Mouse (Mus musculus) cerebellum, postnatal 36 days (tissue): ENCODE measurements around the gene Kcns1.
"Not testable (repeated sequence)": the region's sequence is repeated elsewhere in the genome, so short reads cannot be mapped to it uniquely, and the experiment has no call there.

Source experiments
- DNase-seq, 2 experiments: peaks; one replicate each; pipeline ENCODE4 v3.0.0; 2021 to 2022; ENCODE audit warnings: mixed read lengths in 2 of 2

Gene Kcns1

DNA sequence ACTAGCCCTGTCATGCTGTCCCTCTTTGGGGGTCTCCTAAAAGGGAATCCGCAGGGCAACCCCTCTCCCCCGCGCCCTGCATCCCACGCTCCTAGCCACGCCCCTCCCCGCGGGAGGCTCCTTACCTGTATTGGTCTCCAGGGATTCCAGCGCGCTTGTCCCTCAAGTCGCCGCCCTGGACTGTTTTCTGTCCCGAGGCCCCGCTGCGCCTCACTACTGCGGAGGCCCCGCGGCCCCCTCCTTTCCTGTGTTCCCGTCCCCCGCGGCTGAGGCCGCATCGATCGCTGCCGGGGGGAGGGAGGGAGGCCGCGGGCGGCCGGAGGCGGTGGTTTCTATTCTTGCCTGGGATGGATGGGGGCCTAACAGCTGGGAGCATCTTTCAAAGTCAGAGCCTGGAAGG lies at the start of gene Kcns1:
Kcns1 (minus strand) TSS at position 212 of the 400 bp plus-strand sequence.
- no peak for DNase-seq

DNA sequence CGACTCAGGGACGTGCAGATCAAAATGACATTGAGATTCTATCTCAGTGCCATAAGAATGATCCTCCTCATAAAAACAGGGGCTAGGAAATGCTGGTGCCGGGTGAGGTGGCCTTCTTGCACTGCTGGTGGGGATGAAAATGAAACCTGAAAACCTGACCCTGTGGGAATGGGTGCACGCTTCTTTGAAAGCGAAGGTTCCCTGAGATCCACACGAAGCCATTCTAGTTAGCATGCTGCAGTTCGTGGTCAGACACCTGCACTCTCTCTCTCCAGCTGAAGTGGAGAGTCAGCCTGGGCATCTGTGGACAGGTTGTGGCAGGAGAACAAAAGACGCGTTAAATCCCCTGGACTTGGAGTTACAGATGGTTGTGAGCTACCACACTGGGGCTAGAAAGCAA lies 48.4 kb upstream of the Kcns1 start:
- no peak for DNase-seq

DNA sequence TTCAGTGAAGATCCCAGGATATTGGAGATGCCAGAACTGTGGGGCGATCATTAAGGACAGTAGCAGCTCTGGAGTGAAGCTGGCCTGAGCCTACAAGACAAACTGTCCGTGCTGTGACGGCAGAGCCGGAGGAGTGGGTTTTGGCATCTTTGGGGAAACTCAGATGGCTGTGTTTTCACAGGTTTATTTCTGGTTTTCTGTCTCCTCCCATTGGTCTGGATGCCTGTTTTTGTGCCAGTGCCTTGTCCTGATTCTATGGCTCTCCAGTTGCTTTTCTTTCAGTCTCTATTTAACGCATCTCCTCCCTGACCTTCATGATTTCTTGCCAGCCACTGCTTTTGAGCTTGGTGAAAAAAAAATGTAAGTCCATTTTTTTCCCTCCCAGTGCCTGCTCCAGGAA lies 41.8 kb upstream of the Kcns1 start:
- no peak for DNase-seq

DNA sequence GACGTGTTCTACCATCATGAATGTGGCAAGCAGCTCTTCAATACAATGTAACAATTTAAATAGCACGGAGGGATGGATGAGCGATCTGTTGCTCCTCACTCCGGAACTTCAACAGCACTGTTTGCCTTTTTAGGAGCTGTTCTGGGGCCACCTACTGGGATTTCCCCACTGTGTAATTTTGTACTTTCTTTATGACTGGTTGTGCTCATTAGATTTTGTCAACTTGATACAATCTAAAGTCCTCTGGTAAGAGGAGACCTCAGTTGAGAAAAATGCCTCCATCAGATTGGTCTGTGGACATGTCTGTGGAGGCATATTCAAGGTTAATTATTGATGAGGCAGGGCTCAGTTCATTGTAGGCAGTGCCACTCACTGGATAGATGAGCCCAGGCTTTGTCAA lies 40.0 kb upstream of the Kcns1 start:
- DNase-seq, result no peak

DNA sequence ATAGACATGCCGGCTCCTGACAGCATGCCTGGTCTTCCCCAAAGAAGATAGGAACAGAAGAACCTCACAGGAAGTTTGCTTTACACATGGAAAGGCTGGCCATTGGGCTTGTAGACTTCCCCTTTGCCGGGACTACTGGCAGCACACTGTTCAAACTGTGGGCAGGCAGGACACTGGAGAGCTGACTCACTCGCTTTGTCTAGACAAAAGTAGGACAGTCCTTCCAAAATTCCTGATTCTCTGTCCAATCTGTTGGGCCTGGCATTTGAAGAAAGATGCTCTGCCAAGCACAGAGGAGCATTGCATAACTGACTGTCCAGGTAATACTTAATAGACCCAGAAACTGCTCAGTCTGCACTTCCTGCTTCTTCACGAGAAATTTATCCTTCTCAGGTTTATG lies 35.8 kb upstream of the Kcns1 start:
- peak; percentile 65 to 78 for DNase-seq

DNA sequence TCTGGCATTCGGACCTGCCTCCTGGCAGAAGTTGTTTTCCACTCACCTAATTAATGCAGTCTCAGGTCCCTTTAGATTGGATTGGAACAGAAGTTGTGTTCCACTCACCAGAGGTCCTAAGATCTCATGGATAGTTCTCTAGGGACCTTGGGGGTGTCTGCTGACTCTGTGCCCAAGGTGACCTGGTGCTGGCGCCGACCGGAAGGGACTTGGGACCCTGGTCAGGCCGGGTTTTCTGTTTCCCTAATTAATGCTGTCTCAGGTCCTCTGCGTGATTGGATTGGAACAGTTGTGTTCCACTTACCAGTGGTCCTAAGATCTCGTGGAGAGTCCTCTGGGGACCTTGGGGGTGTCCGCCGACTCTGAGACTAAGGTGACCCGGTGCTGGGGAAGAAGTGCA lies 35.1 kb upstream of the Kcns1 start:
- not testable (repeated sequence) for DNase-seq

DNA sequence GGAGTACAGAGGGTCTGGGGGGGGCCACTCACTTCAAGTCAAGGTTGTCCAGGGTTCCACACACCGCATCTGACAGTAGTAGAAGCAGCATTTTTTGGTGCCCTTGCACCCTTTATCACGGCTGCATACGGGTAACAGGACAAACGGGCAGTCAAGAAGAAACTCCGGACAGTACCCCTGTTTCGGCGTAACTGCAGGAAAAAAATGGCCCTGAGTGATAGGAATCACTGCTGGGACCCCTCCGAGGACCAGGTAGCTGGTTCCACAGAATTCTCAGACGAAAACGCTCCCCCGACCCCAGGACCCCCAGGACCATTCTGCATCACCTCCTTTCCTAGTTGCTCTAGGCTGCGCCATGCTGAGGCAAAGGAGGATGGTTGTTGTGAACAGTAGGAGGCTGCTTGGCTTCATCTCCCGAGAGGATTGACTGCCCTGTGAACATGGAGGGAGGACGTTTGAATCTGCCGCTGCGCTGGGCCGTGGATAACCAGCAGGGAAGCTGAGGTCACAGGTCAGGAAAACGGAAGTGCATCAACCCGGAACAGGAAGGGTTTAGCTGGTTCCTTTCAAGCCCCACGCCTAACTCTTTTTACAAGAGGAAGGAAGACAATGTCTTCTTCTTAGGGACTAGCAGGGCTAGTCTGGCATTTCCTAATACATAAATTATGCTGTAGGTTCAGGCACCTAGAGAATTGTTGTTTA lies 28.9 kb upstream of the Kcns1 start, which contains the start of gene Wfdc15a:
Wfdc15a (minus strand) TSS at position 505 of the 702 bp plus-strand sequence.
- no peak for DNase-seq

DNA sequence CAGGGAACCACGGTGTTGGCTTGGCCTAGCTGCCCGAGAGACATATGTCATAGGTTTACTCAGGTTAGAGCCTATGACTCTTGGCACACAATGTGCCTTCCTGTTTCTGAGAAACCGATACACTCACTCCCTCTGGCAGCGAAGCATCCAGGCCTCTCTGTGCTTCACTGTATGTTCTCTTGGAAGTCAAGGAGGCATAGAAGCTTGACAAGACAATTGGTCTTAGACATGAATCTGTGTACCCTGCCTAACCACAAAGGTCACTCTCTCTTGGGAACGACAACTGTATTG lies 25.7 kb upstream of the Kcns1 start:
- DNase-seq, result no peak

DNA sequence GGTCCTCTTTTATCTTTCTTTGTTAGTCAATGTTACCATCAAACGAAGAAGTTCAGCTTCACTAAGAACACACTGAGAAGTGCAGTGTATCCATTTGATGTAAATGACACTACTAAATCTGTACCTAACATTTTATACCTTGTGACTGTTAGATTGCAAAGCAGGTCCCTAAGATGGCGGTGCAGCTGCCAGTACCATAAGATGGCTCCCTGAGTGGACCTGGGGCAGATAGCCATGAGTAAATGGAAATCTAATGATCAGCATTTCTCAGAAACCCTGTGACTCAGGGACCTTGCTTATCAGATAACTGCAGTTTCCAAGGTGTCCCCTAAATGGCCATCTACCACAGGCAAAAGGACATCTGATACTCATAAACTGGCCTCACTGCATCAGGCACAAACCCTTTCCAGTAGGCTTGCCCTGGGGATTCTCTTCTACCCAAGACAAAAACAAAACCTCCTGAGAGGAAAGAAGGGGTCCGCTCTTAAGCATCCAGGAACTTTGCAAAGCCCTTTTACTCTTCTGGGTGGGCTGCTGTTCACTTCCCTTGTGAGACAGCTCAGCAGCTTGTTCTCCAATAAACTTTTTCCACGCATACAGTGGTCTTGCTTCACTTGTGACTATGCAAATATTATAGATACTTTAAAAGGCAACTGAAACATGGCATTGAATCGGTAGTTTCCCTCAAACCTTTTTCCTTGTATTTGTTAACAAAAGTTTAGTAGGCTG lies 25.2 kb upstream of the Kcns1 start:
- no peak for DNase-seq

DNA sequence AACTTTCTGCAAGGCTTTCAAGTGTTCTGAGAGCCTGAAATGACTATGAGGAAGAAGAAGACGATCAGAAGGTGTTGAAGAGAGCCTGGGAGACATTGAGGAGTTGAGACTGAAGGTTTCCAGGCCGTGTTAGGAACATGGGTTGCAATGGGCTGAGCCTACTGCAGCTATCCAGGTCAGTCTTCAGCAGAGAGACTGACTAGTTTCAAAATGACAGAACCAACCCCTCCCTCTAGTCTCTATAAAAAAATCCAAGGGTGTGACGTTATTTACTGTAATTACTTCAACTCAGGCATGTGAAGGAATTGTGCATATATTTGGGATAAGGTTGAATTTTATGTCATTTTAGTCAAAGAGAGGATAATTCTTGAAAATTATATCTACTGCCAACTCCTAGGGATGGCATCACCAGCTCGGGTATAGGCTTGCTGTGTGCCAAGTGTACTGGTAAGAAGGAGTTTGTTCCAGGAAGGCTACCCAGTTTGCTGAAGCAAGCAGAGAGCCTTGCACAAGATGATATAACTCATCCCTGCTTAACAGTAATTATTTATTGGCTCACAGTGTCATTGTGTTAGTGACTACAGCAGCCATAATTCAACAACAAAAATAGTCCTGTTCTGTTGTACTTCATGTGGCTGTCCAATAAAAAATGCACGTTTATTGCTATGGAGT lies 24.2 kb upstream of the Kcns1 start:
- DNase-seq, result no peak

DNA sequence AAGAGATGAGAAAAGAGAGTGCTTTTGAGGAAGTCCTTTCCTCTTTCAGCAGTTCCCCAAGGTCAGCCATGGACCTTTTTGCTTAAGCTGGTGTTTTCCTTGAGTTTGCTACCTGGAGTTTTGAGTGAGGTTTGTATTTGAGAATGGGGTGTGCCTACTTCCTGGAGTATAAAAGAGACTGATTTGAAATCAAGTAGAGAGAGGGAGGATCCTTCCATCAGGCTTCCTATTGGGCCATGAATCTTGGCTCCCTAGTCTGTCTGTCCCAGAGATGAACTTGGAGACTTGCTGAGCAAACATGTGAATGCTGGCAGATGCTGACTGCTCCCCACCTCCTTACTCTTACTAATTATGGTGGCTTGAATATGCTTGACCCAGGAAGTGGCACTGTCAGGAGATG lies 21.4 kb upstream of the Kcns1 start:
- no peak for DNase-seq

DNA sequence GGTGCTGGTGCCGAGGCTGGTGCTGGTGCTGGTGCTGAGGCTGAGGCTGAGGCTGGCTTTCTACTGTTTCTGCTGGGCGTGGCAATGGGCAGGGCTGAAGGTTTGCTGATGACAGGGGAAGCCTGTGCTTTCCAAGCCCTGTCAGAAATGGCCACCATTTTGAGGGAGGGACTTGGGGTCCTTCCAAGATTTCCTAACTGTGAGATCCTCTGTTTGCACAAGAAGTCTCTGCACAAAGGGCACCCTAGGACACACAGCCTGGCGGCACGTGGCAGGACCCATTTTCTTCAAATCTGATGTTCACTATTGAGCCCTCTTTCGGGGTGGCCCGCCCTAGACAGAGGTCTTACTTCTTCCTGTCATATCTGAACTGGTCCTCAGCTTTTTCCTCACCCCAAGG lies 19.7 kb upstream of the Kcns1 start, which contains the start of gene Wfdc12:
Wfdc12 (minus strand) TSS at position 33 of the 400 bp plus-strand sequence.
- DNase-seq, result no peak

DNA sequence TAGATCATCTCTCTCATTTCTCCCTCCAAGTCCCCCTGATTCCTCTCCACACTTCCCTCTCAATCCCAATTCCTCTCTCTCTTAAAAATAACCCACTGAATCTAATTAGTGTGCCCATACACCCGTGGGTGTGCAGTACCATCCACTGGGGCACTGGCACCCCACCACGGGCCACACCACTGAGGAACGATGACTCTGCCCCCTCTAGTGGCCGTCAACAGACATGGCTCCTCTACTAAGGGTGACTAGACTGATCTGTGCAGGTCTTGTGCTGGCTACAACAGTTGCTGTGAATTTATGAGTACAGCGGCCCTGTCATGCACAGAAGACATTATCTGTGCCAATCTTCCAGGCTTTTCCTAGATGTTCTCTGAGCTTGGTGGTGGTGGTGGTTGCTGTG lies 17.8 kb upstream of the Kcns1 start:
- DNase-seq, result no peak

DNA sequence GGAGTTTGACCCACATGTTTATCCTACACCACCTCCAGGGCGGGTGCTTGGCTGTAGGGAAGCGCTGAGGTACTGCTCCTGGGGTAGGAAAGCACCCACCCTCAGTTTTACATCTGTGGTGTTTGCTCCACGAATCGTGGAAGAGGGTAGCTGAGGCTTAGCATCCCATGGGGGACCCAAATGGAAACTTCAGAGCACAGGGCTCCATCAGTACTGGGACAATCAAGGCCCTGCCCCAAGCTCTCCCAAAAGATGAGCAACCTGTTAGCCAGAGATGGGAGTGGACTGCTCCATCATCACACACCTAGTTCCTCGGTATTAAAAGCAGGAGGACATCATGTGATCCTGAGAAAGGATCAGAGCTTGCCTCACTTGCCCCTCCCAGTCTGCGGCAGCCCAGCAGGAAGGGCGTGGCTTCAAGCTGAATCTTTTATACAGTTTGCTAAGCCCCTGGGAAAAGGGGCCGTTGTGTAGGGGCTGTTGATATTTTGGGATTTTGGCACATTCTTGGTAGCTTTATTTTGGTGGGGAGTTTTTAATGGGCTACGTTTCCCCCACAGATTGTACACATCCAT lies 13.3 kb upstream of the Kcns1 start:
- DNase-seq, result no peak

DNA sequence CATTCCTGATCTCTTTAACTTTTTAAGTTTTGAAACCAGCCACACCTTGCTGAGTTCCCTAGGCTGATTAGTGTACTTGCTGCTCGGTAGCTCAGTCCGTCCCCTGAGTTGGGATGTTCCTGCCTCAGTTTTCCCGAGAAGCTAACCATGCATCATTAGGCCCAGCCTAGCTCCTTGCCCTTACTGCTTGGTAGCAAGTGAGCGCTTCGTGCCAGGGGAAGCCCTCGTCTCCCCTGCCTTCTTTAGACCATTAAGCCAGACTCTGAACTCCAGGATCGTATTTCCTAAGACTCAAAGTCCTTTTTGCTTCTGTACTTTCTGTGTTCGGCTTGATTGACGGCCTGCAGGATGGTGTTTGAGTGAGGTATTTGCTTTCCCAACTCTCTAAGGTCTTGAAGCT lies 12.4 kb upstream of the Kcns1 start:
- DNase-seq, result no peak

DNA sequence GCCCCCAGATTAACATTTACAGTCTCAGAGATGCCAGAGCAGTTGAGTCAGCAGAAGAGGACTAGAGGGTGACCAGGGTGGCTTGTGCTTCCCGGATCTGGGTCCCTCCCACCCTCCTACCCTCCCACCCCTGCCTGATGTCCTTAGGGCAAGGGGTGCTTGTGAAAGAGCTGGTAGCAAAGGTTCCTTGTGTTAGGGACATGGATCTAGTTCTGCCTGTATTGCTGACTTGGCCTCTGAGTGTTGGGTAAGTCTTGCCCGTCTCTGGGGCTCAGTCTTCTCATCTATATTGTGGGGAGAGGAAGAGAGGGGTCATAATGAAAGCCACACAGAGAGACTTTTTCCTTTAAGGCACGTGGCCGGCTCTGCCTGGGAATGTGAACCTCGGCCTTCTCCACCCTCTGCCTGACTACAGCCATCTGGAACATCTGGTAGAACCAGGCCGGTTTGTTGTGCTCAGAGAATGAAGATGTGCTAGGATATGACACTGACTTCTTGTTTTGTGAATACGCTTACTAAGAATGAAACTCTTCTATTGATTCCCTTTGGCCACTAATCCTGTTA lies 11.9 kb upstream of the Kcns1 start, which contains the start of gene Wfdc5:
Wfdc5 (minus strand) TSS at position 51 of the 564 bp plus-strand sequence.
- no peak for DNase-seq

DNA sequence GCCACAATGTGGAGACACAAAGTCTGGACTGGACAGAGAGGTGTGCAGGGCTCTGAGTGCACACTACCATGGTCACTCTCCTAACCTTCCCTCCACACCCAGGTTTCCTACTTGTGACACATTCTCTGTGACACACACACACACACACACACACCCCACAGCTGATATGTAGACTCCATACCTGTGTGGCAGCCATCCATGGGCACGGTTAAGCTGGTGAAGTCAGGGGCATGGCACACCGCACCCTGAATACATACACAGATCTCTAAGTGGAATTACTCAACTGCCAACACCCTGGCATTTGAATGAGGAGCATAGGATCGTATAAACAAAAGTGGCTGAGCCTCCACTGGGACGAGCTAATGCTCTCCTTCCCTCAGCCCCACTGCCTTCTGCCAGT lies 9.9 kb upstream of the Kcns1 start:
- DNase-seq, result no peak

DNA sequence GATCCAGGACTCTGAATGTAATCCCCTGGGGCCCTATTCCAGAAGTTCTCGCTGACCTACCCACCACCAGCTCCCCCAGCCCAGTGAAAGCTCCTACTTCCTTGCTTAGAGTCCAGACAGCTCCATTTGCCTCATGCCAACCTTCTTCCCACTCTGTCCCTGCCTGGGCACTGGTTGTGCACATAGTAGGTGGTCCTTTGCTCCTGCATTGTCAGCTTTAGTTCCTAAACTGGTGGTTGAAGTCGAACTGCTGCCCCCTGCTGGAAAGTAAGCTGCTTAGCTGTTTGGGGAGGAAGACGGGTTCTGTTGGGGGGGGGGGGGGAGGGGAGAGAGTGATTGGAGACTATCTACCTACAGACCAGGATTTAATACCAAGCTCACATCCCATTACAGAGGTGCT lies 9.2 kb upstream of the Kcns1 start:
- peak; percentile 19 to 22 for DNase-seq

DNA sequence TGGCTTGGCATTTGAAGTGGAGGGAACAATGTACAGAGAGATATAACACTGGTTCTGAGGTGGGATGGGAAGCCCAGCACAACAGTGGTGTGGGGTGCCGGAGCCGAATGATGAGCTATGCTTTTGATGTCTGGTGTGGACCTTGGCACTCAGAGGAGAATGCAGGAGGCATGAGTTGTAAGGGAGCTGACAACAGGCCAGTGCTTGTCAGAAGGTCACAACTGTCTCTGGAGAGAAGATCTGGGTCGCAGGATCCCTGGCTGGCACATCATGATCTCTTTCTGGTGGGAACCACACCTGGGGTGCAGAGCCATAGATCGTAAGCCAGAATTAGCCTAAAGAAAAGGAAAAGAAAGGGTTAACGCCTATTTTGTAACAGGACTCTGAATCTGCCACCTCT lies 6.9 kb upstream of the Kcns1 start:
- no peak for DNase-seq

DNA sequence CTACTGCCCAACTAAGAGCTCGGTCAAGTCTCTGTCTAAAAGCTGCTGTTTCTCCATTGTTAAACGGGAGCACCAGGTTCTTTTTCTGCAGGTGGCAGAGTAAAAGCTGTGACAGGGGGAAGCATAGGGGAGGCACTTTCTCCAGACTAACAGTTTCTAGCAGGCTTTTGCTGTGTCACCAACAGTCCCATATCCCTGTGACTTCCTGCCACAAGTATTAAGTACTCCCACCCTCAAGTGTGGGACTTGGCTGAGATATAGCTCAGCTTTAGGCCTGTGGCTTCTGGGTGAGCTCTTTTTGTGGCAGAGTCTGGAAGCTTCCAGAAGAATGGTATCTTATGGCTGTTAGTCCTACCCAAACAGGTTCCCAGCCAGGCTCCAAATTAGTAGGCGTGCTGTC lies 4.9 kb upstream of the Kcns1 start:
- no peak for DNase-seq

DNA sequence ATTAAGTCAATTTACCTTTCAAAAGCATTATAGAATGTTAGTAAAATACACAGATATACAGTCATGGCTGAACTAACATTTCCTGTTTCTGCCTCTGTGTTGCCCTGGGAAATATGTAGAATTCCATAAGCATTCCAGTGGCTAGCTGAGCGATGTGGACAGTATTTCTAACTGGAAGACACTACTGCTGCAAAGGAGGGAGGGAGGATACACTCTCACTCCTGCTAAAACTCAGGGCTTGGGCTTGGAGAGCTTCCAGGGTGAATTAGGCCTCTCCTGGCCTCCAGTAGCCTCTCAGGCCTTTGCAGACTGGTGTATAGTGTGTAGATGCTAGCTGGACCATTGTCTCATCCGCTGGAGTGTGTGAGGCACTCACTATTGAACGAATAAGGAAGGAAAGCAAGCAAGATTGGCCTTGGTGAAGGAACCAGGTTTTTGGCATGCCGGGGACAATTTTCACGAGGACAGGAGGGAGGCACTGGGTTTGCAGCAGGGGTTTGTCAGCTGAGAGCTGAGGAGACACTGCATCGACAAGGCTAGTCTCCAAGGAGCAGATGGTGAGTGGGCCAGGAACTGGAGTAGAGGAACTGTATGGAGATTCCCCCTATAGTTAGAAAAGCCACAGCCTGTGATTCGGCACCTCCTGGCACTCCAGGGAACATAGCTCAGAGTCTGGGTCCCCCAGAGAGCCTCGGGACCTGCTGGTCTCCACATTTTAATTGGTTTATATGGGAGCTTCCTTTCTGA lies 3.9 kb upstream of the Kcns1 start:
- peak; percentile 18 to 22 for DNase-seq

DNA sequence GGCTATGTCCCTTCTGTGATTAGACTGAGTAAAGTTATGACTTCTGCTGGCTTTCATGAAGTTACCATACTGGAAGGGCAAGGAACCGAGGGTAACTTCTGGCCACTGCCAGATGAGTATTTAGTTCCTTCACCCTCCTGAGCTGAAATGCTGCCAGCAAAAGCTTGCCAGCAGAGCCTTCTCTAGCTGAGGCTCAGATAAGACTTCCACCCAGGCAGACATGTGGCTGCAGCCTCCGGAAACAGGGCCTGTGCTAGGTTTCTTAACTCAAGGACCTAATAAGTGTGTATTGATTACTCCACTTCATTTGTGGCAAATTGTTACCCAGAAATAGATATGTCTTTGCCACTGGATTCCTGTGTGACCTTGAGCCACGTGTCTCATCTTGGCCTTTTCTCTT lies 2.5 kb upstream of the Kcns1 start:
- no peak for DNase-seq

DNA sequence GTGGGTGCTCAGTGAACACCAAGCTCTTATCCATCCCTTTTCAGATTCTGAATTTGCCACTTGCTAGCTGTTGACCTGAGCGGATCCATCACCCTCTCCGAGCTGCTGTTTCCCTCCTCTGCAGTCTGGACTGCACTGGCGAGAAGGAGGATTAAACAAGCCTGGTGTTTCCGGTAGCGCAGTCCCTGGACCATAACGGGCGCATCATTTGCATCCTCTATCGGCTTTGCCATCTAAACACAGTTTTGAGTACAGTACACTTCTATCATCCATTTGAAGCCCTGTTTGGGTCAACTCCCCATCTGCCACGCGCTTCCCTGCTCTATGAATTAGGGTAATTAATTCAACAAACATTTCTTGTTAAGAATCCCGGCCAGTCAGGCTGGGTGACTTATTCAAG lies 587 bp downstream of the Kcns1 start:
- DNase-seq, result no peak
